Mouse (Mus musculus): ENCODE results near the gene Gp1bb. TPM values are rescaled to one million over a fixed set of nuclear protein-coding genes. Genes with fewer than 3 reads are reported as not detected.

Gp1bb gene
- total and polyA plus RNA-seq, 3 experiments = 0.11 to 0.20 TPM; not detected in 1

DNA sequence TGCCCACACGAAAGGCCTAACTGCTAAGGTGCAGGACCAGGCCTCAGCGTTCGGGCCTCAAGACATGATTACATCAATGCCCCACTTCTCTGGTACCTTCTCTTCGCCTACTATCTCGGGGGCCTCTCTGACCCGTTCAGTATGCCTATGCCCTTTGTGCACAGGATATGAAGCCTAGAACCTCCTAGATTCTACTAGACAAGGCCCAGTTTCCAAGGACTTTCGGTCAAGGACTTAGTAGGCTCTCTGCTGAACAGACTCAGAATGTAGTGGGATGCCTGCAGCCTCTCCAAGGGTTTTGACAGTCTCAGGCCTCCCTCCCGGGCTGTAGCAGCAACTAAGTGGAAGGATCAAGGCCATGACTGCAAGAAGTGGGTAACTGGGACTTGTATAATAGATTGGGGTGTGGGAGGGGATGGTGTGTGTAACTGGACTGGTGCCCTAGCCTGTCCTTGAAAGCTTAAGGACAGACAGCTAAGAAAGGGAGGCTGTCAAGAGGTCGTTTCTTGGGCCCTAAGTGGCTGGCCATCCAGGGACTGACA, 33.1 kb downstream of the Gp1bb start:
- ATAC-seq (ENCODE audit: extremely low read depth, insufficient number of reproducible peaks, low FRiP score, poor library complexity, severe bottlenecking) (no peak), DNase-seq (ENCODE audit: low spot score) (no peak)
- no peak for TF ChIP-seq GATA2 (IDR thresholded peaks at IDR 0.05; ENCODE audit: borderline replicate concordance, low read depth, low read length)
- TF ChIP-seq TAL1 (conservative IDR thresholded peaks at IDR 0.05; ENCODE audit: low read depth, low read length) = no peak
- no peak for TF ChIP-seq CTCF (IDR thresholded peaks at IDR 0.05; ENCODE audit: low read depth, low read length)
- no peak for TF ChIP-seq GATA1 (IDR thresholded peaks at IDR 0.05; ENCODE audit: borderline replicate concordance, low read length)
- TF ChIP-seq POLR2AphosphoS5 (IDR thresholded peaks at IDR 0.05; ENCODE audit: insufficient replicate concordance, low read depth, low read length) = no peak
- H3K9me3 ChIP-seq (replicated peaks) = peaks cover 22% of the 10 kb centered on the region
- peaks cover 50% of the 10 kb centered on the region for H3K27me3 ChIP-seq (ENCODE audit: insufficient read depth, low read length)
- no peaks in the 10 kb centered on the region for H3K4me1 ChIP-seq (ENCODE audit: insufficient read depth, low read depth, low read length)
- H3K36me3 ChIP-seq (replicated peaks) = no peaks in the 10 kb centered on the region
- no peak overlapping the region for H3K4me3 ChIP-seq (ENCODE audit: low read depth, low read length)

DNA sequence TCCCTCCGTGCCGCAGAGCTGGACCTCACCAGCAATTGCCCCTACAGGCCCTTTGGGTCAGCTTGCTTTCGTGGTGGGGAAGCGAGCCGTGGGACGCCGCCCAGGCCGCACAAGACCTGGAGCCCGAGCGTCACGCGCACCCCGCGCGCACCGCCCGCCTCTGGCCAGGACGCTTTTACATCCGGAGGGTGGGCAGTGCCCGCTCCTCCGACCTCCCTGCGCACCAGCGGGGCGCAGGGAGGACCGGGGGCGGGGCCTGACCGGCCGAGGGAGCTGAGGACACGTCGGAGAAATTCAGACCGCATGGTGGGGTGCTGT, 33.5 kb downstream of the Gp1bb start:
- Histone ChIP-seq H3K4me1 (ENCODE audit: insufficient read depth, low read depth, low read length) (no peaks in the 10 kb centered on the region), H3K36me3 (replicated peaks) (no peaks in the 10 kb centered on the region), H3K4me3 (ENCODE audit: low read depth, low read length) (no peak overlapping the region), H3K9me3 (replicated peaks) (peaks cover 22% of the 10 kb centered on the region), H3K27me3 (ENCODE audit: insufficient read depth, low read length) (peaks cover 50% of the 10 kb centered on the region)
- ATAC-seq (ENCODE audit: extremely low read depth, insufficient number of reproducible peaks, low FRiP score, poor library complexity, severe bottlenecking) = no peak
- DNase-seq (ENCODE audit: low spot score) = no peak
- TF ChIP-seq POLR2AphosphoS5 (IDR thresholded peaks at IDR 0.05; ENCODE audit: insufficient replicate concordance, low read depth, low read length) (no peak), GATA2 (IDR thresholded peaks at IDR 0.05; ENCODE audit: borderline replicate concordance, low read depth, low read length) (no peak), GATA1 (IDR thresholded peaks at IDR 0.05; ENCODE audit: borderline replicate concordance, low read length) (no peak), TAL1 (conservative IDR thresholded peaks at IDR 0.05; ENCODE audit: low read depth, low read length) (no peak), CTCF (IDR thresholded peaks at IDR 0.05; ENCODE audit: low read depth, low read length) (no peak)

DNA sequence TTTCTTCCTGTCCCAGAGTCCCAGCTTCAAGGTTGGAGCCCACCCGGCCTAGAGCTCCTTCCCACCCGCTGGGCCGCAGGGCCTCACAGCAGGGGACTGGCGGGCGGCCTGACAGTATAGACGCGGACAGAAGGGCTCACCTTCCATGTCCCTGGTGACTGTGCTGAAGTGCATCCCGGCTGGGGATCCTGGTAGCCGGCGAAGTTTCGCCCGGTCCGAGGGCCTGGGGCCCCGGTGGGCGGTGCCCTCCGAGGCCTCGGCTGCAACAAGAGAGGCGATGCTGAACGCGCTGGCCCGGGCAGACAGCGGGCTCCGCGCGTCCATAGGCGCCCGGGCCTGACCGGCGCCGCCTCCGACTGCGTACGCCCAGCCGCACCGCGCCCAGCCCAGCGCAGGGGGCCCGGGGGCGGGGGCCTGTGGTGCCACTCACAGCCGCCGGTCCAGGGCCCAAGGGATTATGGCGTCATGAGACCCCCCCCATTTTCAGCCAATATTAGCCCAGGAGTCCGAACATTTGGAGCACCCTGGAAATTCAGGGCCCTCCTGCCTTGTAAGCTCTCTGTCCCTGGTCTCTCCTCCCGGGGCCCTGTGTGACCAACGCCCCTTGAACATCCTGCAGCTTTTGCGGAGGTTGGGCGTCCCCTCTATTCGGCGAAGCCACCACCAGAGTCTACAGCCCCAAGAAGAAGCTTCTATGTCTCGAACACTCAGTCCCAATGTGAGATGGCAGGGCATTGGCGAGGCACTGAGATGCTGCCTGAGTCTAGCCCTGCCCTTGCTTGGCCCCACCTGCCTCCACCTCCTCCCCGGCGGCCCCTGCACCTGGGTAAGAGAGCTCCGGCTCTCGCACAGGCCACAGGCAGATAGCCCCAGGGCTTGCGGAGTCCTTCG, 34.1 kb downstream of the Gp1bb start:
- no peak overlapping the region for H3K4me3 ChIP-seq (ENCODE audit: low read depth, low read length)
- ATAC-seq (ENCODE audit: extremely low read depth, insufficient number of reproducible peaks, low FRiP score, poor library complexity, severe bottlenecking) (no peak), DNase-seq (ENCODE audit: low spot score) (no peak)
- no peaks in the 10 kb centered on the region for H3K36me3 ChIP-seq (replicated peaks)
- TF ChIP-seq GATA2 (IDR thresholded peaks at IDR 0.05; ENCODE audit: borderline replicate concordance, low read depth, low read length) = no peak
- no peak for TF ChIP-seq POLR2AphosphoS5 (IDR thresholded peaks at IDR 0.05; ENCODE audit: insufficient replicate concordance, low read depth, low read length)
- TF ChIP-seq TAL1 (conservative IDR thresholded peaks at IDR 0.05; ENCODE audit: low read depth, low read length) = no peak
- no peak for TF ChIP-seq GATA1 (IDR thresholded peaks at IDR 0.05; ENCODE audit: borderline replicate concordance, low read length)
- no peak for TF ChIP-seq CTCF (IDR thresholded peaks at IDR 0.05; ENCODE audit: low read depth, low read length)
- H3K4me1 ChIP-seq (ENCODE audit: insufficient read depth, low read depth, low read length) = no peaks in the 10 kb centered on the region
- peaks cover 23% of the 10 kb centered on the region for H3K9me3 ChIP-seq (replicated peaks)
- peaks cover 45% of the 10 kb centered on the region for H3K27me3 ChIP-seq (ENCODE audit: insufficient read depth, low read length)

DNA sequence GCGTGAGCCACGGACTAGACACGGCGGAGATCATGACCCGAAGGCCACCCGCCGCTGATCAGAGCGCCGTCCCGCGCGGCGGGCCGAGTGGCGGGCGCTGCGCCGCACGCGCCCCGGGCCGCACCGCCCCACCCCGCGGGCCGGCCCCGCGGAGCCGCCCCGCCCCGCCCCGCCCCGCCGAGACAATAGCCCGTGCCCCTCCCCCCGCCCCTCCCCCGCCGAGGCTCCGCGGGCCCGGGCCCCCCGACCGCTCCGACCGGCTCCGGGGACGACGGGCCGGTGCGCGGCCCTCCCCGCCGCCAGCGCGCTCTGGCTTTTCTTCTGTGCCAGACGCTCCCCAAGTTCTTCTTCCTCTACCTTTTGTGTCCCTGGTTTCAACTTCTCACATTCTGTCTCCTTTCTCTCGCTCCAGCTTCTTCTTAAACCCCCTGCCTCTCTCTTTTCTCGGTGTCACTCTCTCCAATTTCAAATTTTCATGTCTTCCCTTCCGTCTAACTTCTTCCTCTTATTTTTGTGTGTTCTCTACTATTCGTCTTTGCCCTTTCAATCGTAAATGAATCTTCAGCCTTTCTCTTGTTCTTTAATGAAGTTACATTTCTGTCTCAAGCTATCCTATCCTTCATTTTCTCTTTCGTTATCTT, 35.2 kb downstream of the Gp1bb start:
- TF ChIP-seq CTCF (IDR thresholded peaks at IDR 0.05; ENCODE audit: low read depth, low read length) = no peak
- no peak for TF ChIP-seq POLR2AphosphoS5 (IDR thresholded peaks at IDR 0.05; ENCODE audit: insufficient replicate concordance, low read depth, low read length)
- TF ChIP-seq TAL1 (conservative IDR thresholded peaks at IDR 0.05; ENCODE audit: low read depth, low read length) = no peak
- TF ChIP-seq GATA1 (IDR thresholded peaks at IDR 0.05; ENCODE audit: borderline replicate concordance, low read length) = no peak
- TF ChIP-seq GATA2 (IDR thresholded peaks at IDR 0.05; ENCODE audit: borderline replicate concordance, low read depth, low read length) = no peak
- DNase-seq (ENCODE audit: low spot score) = no peak
- peaks cover 34% of the 10 kb centered on the region for H3K9me3 ChIP-seq (replicated peaks)
- H3K36me3 ChIP-seq (replicated peaks) = no peaks in the 10 kb centered on the region
- H3K4me3 ChIP-seq (ENCODE audit: low read depth, low read length) = no peak overlapping the region; the same call in 1 of the 2 replicates
- H3K4me1 ChIP-seq (ENCODE audit: insufficient read depth, low read depth, low read length) = no peaks in the 10 kb centered on the region
- H3K27me3 ChIP-seq (ENCODE audit: insufficient read depth, low read length) = peaks cover 44% of the 10 kb centered on the region; the same call in 1 of the 2 replicates
- no peak for ATAC-seq (ENCODE audit: extremely low read depth, insufficient number of reproducible peaks, low FRiP score, poor library complexity, severe bottlenecking)

DNA sequence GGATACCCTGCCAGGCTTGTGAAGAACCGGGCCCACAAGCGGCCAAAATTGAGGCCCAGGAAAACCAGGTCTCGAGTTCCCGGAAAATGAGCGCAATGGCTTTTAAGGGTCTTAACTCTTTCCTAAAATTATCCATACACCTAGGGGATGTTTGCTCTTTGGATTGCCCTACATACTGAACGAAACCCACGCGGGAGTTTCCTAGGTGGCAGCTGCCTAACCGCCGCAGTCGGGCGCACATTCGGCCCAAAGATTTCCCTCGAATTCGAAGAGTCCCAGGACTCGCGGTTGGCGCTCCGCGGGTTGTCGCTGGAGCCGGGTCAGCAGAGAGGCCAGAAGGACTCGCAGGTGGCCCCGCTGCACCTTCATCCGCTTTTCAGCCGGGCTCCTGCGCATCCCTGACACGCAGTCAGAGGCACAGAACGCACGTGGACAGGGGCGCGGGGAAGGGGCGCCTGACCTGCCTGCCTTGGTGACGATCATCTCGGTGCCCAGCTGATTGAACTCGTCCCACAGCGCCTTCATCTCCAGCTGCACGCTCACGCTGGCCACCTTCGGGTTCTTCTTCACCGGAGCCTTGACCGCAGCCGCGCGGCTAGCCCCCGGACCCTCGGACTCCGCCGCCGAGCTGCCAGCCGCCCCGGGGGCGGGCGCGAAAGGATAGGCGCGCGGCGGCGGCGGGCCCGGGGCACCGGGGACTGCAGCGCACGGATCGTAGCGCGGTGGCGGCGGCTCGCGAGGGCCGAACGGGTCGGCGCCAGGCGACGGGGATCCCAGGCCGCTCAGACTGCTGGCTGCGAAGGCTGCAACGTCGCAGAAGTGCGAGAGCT, 35.9 kb downstream of the Gp1bb start:
- no peak overlapping the region; the same call in 1 of the 2 replicates for H3K4me3 ChIP-seq (ENCODE audit: low read depth, low read length)
- no peaks in the 10 kb centered on the region for H3K36me3 ChIP-seq (replicated peaks)
- H3K9me3 ChIP-seq (replicated peaks) = peaks cover 41% of the 10 kb centered on the region
- peaks cover 37% of the 10 kb centered on the region; the same call in 1 of the 2 replicates for H3K27me3 ChIP-seq (ENCODE audit: insufficient read depth, low read length)
- no peak for TF ChIP-seq GATA1 (IDR thresholded peaks at IDR 0.05; ENCODE audit: borderline replicate concordance, low read length)
- TF ChIP-seq POLR2AphosphoS5 (IDR thresholded peaks at IDR 0.05; ENCODE audit: insufficient replicate concordance, low read depth, low read length) = no peak
- TF ChIP-seq GATA2 (IDR thresholded peaks at IDR 0.05; ENCODE audit: borderline replicate concordance, low read depth, low read length) = no peak
- no peak for TF ChIP-seq TAL1 (conservative IDR thresholded peaks at IDR 0.05; ENCODE audit: low read depth, low read length)
- no peak for TF ChIP-seq CTCF (IDR thresholded peaks at IDR 0.05; ENCODE audit: low read depth, low read length)
- ATAC-seq (ENCODE audit: extremely low read depth, insufficient number of reproducible peaks, low FRiP score, poor library complexity, severe bottlenecking) (no peak), DNase-seq (ENCODE audit: low spot score) (no peak)
- H3K4me1 ChIP-seq (ENCODE audit: insufficient read depth, low read depth, low read length) = no peaks in the 10 kb centered on the region
